Mouse (Mus musculus): Measurements from ENCODE around the gene Rprd1b. TPM values are rescaled to one million over a fixed set of nuclear protein-coding genes. Genes with fewer than 3 reads are reported as not detected.
A peak's percentile ranks its signal among the peaks of the same experiment; 100 is the strongest.

Gene Rprd1b
- polyA plus RNA-seq, 1 experiment from 2014 or later, result 40.7 TPM

DNA sequence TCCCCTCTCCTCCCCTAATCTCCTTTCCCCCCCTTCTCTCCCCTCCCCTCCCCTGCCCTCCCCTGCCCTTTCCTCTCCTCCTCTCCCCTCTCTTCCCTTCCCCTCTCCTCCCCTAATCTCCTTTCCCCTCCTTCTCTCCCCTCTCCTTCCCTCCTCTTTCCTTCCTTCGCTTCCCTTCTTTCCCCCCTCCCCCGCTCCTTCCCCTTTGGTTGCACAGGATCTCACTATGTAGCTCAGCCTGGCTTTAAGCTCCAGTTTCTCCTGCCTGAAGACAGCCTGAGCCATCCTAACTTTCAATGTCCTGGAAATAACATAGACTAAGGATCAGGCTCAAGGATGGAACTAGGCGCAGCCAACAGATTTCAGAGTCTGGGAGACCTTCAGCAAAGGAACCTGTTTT lies 115.5 kb downstream of the Rprd1b start:
- Histone ChIP-seq H3K9ac (0 out of 2 replicates have a peak overlapping the region, but pooled peaks have one; percentile 62), H3K9me3 (no peaks in the 10 kb centered on the region), H3K27ac (peak overlapping the region; percentile 33; the same call in 1 of the 2 replicates), H3K36me3 (0 out of 2 replicates have a peak, but pooled peaks cover 5% of the 10 kb centered on the region), H3K4me2 (replicated peaks) (peak overlapping the region; percentile 73), H3K4me3 (replicated peaks) (no peak overlapping the region), H3K4me1 (replicated peaks) (peaks cover 48% of the 10 kb centered on the region), H3K27me3 (replicated peaks) (no peaks in the 10 kb centered on the region)
- WGBS, result 67% methylated on average over 3 of the region's 3 CpGs
- ATAC-seq, result no peak

DNA sequence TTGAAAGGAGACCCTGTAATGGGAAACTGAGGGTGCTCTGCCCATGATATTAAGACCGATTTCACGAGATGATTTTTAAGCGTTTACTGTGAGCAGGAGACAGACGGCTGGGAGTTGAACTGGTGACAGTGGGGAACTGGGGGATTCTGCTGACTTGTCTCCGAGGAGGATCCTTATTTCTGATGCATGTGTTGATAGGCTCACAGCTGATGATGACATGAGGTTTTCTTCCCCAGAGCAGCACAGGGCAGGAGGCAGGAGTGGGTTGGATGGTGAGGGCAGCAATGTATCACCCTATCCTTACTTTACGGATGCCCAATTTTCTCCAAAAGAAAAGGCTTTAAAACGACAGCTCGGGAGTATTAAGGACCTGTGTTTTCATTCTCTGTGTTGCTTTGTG lies 116.0 kb downstream of the Rprd1b start:
- Histone ChIP-seq H3K27ac (peak overlapping the region; percentile 33; the same call in 1 of the 2 replicates), H3K9me3 (no peaks in the 10 kb centered on the region), H3K4me2 (replicated peaks) (peak overlapping the region; percentile 73), H3K4me3 (replicated peaks) (no peak overlapping the region), H3K9ac (peak overlapping the region; percentile 62; the same call in 1 of the 2 replicates), H3K4me1 (replicated peaks) (peaks cover 48% of the 10 kb centered on the region), H3K36me3 (0 out of 2 replicates have a peak, but pooled peaks cover 5% of the 10 kb centered on the region), H3K27me3 (replicated peaks) (no peaks in the 10 kb centered on the region)
- WGBS, result 54% methylated on average over 8 of the region's 8 CpGs
- ATAC-seq, result no peak

DNA sequence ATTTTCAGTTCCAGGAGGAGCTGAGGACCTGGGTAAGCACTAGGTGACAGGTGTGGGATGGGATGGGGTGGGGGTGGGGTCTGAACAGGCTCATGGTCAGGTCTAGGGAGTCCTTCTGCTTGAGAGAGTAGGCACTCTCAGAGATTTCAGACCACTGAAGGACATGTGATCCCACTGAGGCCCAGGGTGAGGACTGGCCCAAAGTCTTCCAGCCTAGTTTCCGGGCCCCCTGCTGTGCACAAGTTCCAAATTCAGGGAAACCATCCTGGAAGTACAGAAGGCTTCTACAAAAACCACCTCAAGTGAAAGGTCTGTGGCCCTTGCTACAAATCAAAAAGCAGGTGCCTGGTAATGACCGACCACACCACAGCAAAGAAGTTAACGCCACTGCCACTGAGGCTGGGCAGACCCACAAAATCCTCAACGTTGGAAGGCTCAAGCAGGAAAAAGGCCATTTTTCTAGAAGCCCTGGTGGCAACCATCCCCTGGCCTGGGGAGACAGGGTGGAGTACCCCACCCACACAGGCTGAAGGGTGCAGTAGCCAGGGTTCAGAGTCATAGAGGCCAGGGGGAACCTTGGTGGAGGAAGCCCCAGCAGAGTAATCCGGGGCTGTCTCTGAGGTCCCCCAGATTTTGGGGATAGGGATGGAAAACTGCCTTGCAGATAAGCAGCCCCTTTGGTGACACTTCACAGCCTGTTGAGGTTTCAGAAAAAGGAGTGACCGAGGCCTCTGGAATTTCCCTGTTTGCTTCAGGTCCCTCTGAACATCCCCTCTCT lies 116.6 kb downstream of the Rprd1b start:
- no peaks in the 10 kb centered on the region for H3K9me3 ChIP-seq
- H3K9ac ChIP-seq, result peak overlapping the region; percentile 62
- peak overlapping the region; percentile 73 for H3K4me2 ChIP-seq (replicated peaks)
- H3K36me3 ChIP-seq, result 0 out of 2 replicates have a peak, but pooled peaks cover 5% of the 10 kb centered on the region
- H3K27ac ChIP-seq, result 0 out of 2 replicates have a peak overlapping the region, but pooled peaks have one; percentile 33
- peak overlapping the region; percentile 51 for H3K4me3 ChIP-seq (replicated peaks)
- peaks cover 48% of the 10 kb centered on the region for H3K4me1 ChIP-seq (replicated peaks)
- ATAC-seq, result no peak
- 76% methylated on average over 6 of the region's 6 CpGs for WGBS
- H3K27me3 ChIP-seq (replicated peaks), result no peaks in the 10 kb centered on the region

DNA sequence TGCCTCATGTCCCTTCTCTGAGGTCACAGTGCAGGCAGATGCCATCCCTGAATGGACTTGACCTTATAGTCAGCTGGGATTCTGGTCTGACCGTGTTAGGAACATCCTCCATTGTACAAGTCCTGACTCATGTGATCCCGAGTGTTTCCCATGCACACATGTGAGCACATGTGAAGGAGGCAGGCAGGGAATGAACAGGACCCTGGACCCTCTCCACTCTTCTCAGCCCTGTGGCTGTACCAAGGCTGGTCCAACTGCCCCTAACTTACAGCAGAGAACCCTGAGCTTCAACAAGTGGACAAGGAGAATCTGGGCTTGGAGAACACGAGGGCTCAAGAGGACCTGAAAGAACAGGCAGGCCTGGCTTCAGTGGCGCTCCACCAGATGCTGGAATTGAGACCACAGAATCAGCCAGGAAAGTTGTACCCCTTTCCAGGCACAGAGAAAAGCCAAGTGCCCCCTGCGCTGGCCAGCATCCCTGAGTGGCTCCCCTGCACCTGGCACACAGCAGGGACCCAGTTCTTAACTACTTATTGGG lies 117.3 kb downstream of the Rprd1b start:
- ATAC-seq, result no peak; the same call in 1 of the 2 replicates
- Histone ChIP-seq H3K9me3 (no peaks in the 10 kb centered on the region), H3K4me2 (replicated peaks) (peak overlapping the region; percentile 73), H3K27me3 (replicated peaks) (no peaks in the 10 kb centered on the region), H3K27ac (no peak overlapping the region), H3K36me3 (0 out of 2 replicates have a peak, but pooled peaks cover 5% of the 10 kb centered on the region), H3K9ac (peak overlapping the region; percentile 62), H3K4me3 (replicated peaks) (peak overlapping the region; percentile 51), H3K4me1 (replicated peaks) (peaks cover 45% of the 10 kb centered on the region)
- 61% methylated on average over 5 of the region's 5 CpGs for WGBS

DNA sequence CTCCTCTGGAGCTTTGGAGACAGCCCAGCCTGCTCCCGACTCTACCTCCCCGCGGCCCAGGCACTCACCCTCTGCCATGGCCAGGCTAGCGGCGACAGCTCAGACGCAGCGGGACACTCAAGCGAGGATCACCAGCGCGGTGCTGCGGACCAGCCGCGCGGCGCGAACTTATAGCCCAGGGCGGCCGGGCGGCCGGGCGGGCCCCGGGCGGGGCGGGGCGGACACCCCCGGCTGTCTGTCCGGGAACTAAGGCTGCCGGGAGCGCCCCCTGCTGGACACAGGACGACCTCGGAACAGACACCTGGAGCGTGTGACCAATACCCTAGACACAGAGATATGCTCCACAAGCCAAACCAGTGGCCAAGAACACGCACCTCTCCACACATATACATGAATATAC lies 117.9 kb downstream of the Rprd1b start, which contains the start of gene Tgm2:
Gene Tgm2 (minus strand): TSS at position 214 of the 400 bp plus-strand sequence.
- WGBS, result 2% methylated on average over 26 of the region's 33 CpGs
- 0 out of 2 replicates have a peak, but pooled peaks cover 5% of the 10 kb centered on the region for H3K36me3 ChIP-seq
- H3K4me1 ChIP-seq (replicated peaks), result peaks cover 43% of the 10 kb centered on the region
- no peaks in the 10 kb centered on the region for H3K27me3 ChIP-seq (replicated peaks)
- H3K9ac ChIP-seq, result peak within 1 kb of the TSS; percentile 62
- ATAC-seq, result peak; percentile 86
- H3K4me2 ChIP-seq (replicated peaks), result peak within 1 kb of the TSS; percentile 73
- H3K9me3 ChIP-seq, result no peaks in the 10 kb centered on the region
- H3K4me3 ChIP-seq (replicated peaks), result peak within 1 kb of the TSS; percentile 51
- H3K27ac ChIP-seq, result 0 out of 2 replicates have a peak within 1 kb of the TSS, but pooled peaks have one; percentile 18

DNA sequence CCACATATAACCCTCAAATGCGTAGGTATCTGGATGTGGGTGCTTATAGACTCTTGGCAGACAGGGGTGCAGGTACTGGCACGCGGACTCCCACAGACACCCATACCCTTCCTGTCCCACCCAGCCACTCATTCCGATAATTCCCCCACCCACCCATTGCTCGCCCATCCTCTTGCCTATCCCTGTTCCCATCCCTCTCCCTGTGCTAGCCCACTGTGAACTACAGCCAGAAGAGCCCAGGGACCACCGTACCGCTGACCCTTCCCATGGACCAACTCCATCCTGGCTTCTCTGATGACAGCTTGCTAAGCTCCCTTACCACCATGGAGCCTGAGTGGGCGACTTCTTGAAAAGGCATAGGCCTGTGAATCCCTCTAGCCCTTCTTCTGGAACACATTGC lies 118.7 kb downstream of the Rprd1b start:
- no peak for ATAC-seq
- no peaks in the 10 kb centered on the region for H3K27me3 ChIP-seq (replicated peaks)
- H3K36me3 ChIP-seq, result 0 out of 2 replicates have a peak, but pooled peaks cover 1% of the 10 kb centered on the region
- no peaks in the 10 kb centered on the region for H3K9me3 ChIP-seq
- WGBS, result 92% methylated on average over 8 of the region's 8 CpGs
- H3K4me3 ChIP-seq (replicated peaks), result no peak overlapping the region
- no peak overlapping the region for H3K27ac ChIP-seq
- peaks cover 36% of the 10 kb centered on the region for H3K4me1 ChIP-seq (replicated peaks)
- no peak overlapping the region for H3K4me2 ChIP-seq (replicated peaks)
- H3K9ac ChIP-seq, result no peak overlapping the region

DNA sequence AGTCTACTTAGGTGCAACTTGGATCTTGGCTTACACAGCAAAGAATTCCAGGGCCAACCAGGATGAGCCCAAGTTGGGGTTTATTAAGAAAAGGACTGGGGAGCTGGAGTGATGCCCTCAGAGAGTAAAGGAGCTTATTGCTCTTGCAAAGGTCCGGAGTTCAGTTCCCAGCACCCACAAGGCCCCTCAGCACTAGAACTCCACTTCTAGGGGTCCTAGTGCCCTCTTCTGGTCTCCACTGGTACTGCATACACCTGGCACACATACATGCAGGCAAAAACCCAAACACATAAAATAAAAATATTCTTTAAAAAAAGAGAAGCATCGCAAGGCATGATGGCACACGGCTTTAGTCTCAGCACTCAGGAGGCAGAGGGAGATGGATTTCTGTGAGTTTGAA lies 122.8 kb downstream of the Rprd1b start:
- Histone ChIP-seq H3K36me3 (no peaks in the 10 kb centered on the region), H3K4me1 (replicated peaks) (peaks cover 19% of the 10 kb centered on the region), H3K4me3 (replicated peaks) (no peak overlapping the region), H3K4me2 (replicated peaks) (no peak overlapping the region), H3K27me3 (replicated peaks) (no peaks in the 10 kb centered on the region), H3K9me3 (no peaks in the 10 kb centered on the region), H3K9ac (no peak overlapping the region), H3K27ac (no peak overlapping the region)
- no peak for ATAC-seq
- 97% methylated on average over 3 of the region's 3 CpGs for WGBS

DNA sequence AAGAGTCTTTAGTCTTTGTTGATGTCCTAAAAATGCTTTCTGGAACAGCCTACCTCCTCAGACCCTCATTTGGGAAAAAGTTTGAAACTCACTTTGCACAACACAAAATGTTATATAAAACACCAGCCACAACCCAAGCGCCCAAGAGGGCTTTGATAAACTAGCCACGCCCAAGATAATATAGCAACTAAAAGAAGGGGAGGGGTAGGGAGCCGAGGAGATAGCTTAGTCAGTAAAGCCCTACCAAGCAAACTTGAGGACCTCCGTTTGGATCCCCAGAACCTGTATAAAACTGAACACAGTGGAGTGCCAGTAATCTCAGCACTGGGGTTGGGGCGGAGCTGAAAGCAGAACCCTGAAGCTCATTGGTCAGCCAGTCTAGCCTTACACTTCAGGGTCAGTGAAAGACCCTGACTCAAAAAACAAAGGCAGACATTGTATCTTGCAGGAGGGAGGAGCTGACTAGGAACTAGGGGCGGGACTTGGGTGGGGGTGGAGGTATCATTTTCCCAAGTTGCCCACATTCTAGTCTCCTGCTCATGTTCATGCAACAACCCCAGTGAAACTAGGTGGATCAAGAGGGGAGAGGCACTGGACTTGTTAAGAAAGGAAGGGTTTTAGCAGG lies 124.5 kb downstream of the Rprd1b start:
- Histone ChIP-seq H3K27me3 (replicated peaks) (no peaks in the 10 kb centered on the region), H3K27ac (no peak overlapping the region), H3K4me3 (replicated peaks) (no peak overlapping the region), H3K4me1 (replicated peaks) (peaks cover 17% of the 10 kb centered on the region), H3K36me3 (no peaks in the 10 kb centered on the region), H3K9ac (no peak overlapping the region), H3K4me2 (replicated peaks) (0 out of 2 replicates have a peak overlapping the region, but pooled peaks have one; percentile 90), H3K9me3 (no peaks in the 10 kb centered on the region)
- ATAC-seq, result peak; percentile 28
- WGBS, result 50% methylated on average over 6 of the region's 6 CpGs

DNA sequence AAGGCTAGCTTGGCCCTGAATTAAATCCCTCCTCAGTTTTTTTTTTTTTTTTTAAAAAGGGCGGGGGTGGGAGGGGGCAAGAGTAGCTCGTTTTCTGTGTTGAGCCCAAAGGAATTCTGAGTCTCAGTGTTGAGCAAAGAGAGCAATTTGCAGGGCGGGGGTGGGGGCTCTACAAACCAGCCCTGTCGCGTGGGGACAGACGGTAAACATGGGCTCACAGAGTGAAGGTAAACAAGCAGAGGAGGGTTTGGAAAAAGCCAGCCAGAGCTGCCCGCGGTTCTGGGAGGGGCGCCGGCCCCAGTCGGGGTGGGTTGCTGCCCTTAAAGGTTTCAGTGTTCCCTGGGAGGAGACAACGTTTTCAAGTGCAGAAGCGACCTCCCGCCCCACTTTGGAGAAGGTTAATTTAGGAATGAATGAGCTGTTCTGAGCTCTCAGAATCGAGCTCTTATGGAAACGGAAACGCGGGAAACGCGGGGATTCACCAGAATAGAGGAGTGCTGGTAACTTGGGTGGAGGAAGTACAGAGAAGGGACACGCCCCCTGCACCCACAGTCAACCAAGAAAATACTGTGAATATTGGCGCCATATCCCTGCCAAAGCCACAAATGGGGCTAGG lies 125.5 kb downstream of the Rprd1b start:
- H3K4me1 ChIP-seq (replicated peaks), result peaks cover 17% of the 10 kb centered on the region
- peak overlapping the region; percentile 90 for H3K4me2 ChIP-seq (replicated peaks)
- peak overlapping the region; percentile 38 for H3K4me3 ChIP-seq (replicated peaks)
- no peaks in the 10 kb centered on the region for H3K36me3 ChIP-seq
- no peaks in the 10 kb centered on the region for H3K9me3 ChIP-seq
- H3K27ac ChIP-seq, result peak overlapping the region; percentile 71
- peak; percentile 65 for ATAC-seq
- H3K27me3 ChIP-seq (replicated peaks), result no peaks in the 10 kb centered on the region
- under 1% methylated on average over 22 of the region's 22 CpGs for whole genome bisulfite sequencing
- H3K9ac ChIP-seq, result peak overlapping the region; percentile 40

DNA sequence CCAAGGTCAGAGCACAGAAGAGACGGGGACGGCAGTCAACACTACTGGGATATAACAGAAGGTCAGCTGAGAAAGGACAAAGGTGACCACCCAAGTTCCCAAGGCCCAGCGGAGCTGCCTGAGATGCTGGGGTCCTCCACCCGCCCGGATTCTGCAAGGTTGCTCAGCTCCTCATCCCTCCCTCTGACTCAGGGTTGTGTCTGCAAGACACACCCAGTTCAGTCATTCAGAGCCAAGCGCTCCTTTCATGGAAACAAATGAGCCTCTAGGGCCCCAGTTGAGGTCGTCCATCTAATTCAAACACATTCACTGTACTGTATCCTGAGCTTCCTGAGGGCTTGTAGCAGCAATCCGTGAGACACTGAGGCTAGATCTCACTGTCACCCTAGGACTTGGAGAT lies 126.3 kb downstream of the Rprd1b start:
- H3K9me3 ChIP-seq, result no peaks in the 10 kb centered on the region
- peaks cover 21% of the 10 kb centered on the region for H3K4me1 ChIP-seq (replicated peaks)
- no peak overlapping the region for H3K4me3 ChIP-seq (replicated peaks)
- no peaks in the 10 kb centered on the region for H3K27me3 ChIP-seq (replicated peaks)
- 55% methylated on average over 8 of the region's 8 CpGs for WGBS
- H3K9ac ChIP-seq, result no peak overlapping the region
- peak overlapping the region; percentile 71 for H3K27ac ChIP-seq
- ATAC-seq, result peak; percentile 29
- H3K4me2 ChIP-seq (replicated peaks), result 0 out of 2 replicates have a peak overlapping the region, but pooled peaks have one; percentile 90
- no peaks in the 10 kb centered on the region for H3K36me3 ChIP-seq

DNA sequence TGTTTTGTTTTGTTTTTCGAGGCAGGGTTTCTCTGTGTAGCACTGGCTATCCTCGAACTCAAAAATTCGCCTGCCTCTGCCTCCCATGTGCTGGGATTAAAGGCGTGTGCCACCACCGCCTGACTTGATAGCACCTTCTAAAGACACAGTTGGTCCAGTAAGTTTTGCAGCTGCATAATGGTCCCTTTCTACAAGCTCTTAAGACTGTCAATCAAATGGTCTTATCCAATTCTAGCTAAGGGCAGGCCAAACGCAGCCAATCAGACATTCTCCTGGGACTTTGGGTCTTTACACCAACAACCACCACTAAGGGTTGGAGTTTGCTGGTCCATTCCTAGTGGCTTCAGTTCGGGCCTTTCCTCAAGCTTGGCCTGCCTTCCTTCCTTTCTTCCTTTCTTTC lies 126.8 kb downstream of the Rprd1b start:
- H3K9ac ChIP-seq, result no peak overlapping the region
- no peak overlapping the region for H3K4me3 ChIP-seq (replicated peaks)
- no peak for ATAC-seq
- no peak overlapping the region for H3K4me2 ChIP-seq (replicated peaks)
- H3K27me3 ChIP-seq (replicated peaks), result no peaks in the 10 kb centered on the region
- WGBS, result 88% methylated on average over 7 of the region's 7 CpGs
- peaks cover 25% of the 10 kb centered on the region for H3K4me1 ChIP-seq (replicated peaks)
- H3K27ac ChIP-seq, result no peak overlapping the region
- H3K36me3 ChIP-seq, result no peaks in the 10 kb centered on the region
- no peaks in the 10 kb centered on the region for H3K9me3 ChIP-seq

DNA sequence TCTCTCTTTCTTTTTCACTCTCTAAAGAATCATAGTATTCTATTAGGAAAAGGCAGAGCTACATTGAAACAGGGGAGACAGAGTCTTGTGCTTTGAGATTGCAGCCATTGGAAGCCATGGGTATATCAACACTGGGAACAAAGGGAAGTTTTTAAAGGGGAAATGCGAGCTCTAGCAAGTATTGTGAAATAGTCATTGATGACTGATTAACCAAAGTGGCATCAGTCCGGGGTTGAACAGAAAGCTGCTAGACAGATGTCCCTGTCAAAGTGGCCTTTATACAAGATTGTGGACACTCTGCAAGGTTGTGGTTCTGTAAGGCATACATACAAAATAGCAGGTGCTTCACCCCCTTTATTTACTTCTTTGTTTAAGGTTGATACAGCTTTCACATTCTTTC lies 127.3 kb downstream of the Rprd1b start:
- H3K4me2 ChIP-seq (replicated peaks), result no peak overlapping the region
- peaks cover 28% of the 10 kb centered on the region for H3K4me1 ChIP-seq (replicated peaks)
- WGBS, result 59% methylated on average over 2 of the region's 2 CpGs

More for the DNA sequence above, 127.3 kb downstream of the Rprd1b start:
- ATAC-seq, result no peak
- Histone ChIP-seq H3K9ac (no peak overlapping the region), H3K27me3 (replicated peaks) (no peaks in the 10 kb centered on the region), H3K27ac (no peak overlapping the region), H3K36me3 (no peaks in the 10 kb centered on the region), H3K9me3 (no peaks in the 10 kb centered on the region), H3K4me3 (replicated peaks) (no peak overlapping the region)

Measured in intestine, embryonic 15.5 days (tissue).